Mouse (Mus musculus): Measurements from ENCODE around the gene Krt8. TPM values are rescaled to one million over a fixed set of nuclear protein-coding genes. Genes with fewer than 3 reads are reported as not detected.

Gene Krt8
- total and polyA plus RNA-seq, 2 experiments from 2014 or later = 0.60 to 1.6 TPM

DNA sequence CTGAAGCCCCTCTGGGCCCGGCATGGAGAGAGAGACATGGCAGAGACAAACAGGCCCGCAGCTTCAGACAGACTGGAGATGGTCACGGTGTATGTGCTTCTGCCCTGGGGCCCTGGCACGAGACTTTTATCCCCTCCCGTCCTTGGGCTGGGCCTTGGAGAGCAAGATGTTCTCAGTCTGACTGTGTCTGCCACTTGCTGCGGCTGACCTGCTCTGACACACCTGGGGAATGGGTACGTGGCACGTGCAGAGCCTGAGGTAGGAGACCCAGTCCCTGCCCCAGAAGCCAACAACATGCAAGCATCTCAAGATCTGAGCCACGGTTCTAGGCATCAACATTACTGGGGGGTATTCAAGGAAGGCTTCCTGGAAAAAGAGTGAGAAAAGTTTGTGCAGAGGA lies 50.1 kb downstream of the Krt8 start, which contains the start of gene Krt78:
Gene Krt78 (minus strand): TSS at position 101 of the 400 bp plus-strand sequence.
- no peak for TF ChIP-seq CTCF (IDR thresholded peaks at IDR 0.05)

DNA sequence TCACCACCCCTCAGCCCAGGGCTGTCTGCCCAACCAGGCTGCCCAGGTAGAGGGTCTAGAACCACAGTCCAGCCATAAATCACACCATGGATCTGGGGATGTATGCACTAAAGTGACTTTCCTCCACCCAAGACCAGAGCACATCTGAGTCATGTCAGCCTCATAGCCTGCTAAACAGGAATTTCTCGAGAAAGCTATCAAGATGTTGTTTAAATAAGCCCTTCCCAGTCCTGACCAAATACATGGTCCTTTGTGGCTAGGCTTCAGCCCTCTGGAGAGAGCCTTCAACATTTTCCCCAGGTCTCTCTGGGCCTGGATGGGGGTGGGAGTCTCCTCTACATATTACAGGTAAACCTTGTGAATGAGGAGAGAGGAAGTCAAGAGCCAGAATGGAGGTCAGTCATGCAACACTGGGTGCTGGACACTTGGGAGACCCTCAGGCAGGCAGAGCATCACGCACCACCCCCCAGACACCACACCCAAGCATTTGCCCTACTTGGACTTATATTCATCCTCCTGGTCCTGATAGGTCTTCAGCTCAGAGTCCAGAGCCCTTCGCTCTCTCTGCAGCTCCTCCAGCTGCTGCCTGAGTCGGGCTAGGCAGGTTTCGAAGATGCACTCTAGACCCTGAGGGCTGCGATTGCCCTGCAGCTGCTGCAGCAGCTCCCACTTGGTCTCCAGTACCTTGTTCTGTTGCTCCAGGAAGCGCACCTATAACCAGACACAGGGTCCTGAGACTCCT lies 51.4 kb downstream of the Krt8 start:
- no peaks in the 10 kb centered on the region for H3K9me3 ChIP-seq (ENCODE audit: low read length)
- H3K4me1 ChIP-seq (ENCODE audit: insufficient read depth, low read length) = no peaks in the 10 kb centered on the region
- 94% methylated on average over 7 of the region's 7 CpGs for WGBS
- no peak for TF ChIP-seq CTCF (IDR thresholded peaks at IDR 0.05)
- no peaks in the 10 kb centered on the region for H3K27me3 ChIP-seq (ENCODE audit: insufficient read depth, low read length)
- no peaks in the 10 kb centered on the region for H3K36me3 ChIP-seq (ENCODE audit: insufficient read depth, low read length)
- ATAC-seq (ENCODE audit: low FRiP score) (no peak), DNase-seq (ENCODE audit: low spot score) (no peak)
- H3K9ac ChIP-seq (replicated peaks; ENCODE audit: low read length, poor library complexity, severe bottlenecking) = no peak overlapping the region
- H3K4me2 ChIP-seq (ENCODE audit: low read depth, low read length, poor library complexity, severe bottlenecking) = no peak overlapping the region
- H3K27ac ChIP-seq (ENCODE audit: low read depth, low read length) = no peak overlapping the region
- H3K4me3 ChIP-seq (ENCODE audit: low read depth, low read length) = no peak overlapping the region

More for the DNA sequence above, 50.1 kb downstream of the Krt8 start, which contains the start of gene Krt78:
- Histone ChIP-seq H3K4me3 (ENCODE audit: low read depth, low read length) (no peak within 1 kb of the TSS), H3K27me3 (ENCODE audit: insufficient read depth, low read length) (no peaks in the 10 kb centered on the region), H3K36me3 (ENCODE audit: insufficient read depth, low read length) (no peaks in the 10 kb centered on the region), H3K9ac (replicated peaks; ENCODE audit: low read length, poor library complexity, severe bottlenecking) (no peak within 1 kb of the TSS), H3K4me1 (ENCODE audit: insufficient read depth, low read length) (no peaks in the 10 kb centered on the region), H3K4me2 (ENCODE audit: low read depth, low read length, poor library complexity, severe bottlenecking) (no peak within 1 kb of the TSS), H3K27ac (ENCODE audit: low read depth, low read length) (no peak within 1 kb of the TSS), H3K9me3 (ENCODE audit: low read length) (no peaks in the 10 kb centered on the region)
- ATAC-seq (ENCODE audit: low FRiP score) (no peak), DNase-seq (ENCODE audit: low spot score) (no peak)
- 82% methylated on average over 9 of the region's 9 CpGs for WGBS

Other genes with a start within 250 kb of the Krt8 start
- not detected in 2 replicates for gene Krt72, start 218.0 kb downstream of the Krt8 start, total RNA-seq (2014; rRNA removed)
- not detected in 2 replicates for gene Krt72, start 218.0 kb downstream of the Krt8 start, polyA plus RNA-seq (2015; fragmentation: Nextera tagmentation; extraction: Ambion mirVana)
- gene Krt73, start 202.1 kb downstream of the Krt8 start, total RNA-seq (2014; rRNA removed) = 1.3 TPM in 1 of 2 replicates, not detected in the other
- 0.36 and 0.39 TPM in 2 replicates for gene Krt73, start 202.1 kb downstream of the Krt8 start, polyA plus RNA-seq (2015; fragmentation: Nextera tagmentation; extraction: Ambion mirVana)
- not detected in 2 replicates for gene Krt2, start 186.3 kb downstream of the Krt8 start, total RNA-seq (2014; rRNA removed)
- gene Krt2, start 186.3 kb downstream of the Krt8 start, polyA plus RNA-seq (2015; fragmentation: Nextera tagmentation; extraction: Ambion mirVana) = 0.12 TPM in 1 of 2 replicates, not detected in the other
- 18.3 and 45.5 TPM in 2 replicates for gene Krt1, start 153.7 kb downstream of the Krt8 start, total RNA-seq (2014; rRNA removed)
- gene Krt1, start 153.7 kb downstream of the Krt8 start, polyA plus RNA-seq (2015; fragmentation: Nextera tagmentation; extraction: Ambion mirVana) = 20.0 and 22.7 TPM in 2 replicates
- gene Krt77, start 134.8 kb downstream of the Krt8 start, total RNA-seq (2014; rRNA removed) = 1.2 and 1.4 TPM in 2 replicates
- 1.5 and 1.6 TPM in 2 replicates for gene Krt77, start 134.8 kb downstream of the Krt8 start, polyA plus RNA-seq (2015; fragmentation: Nextera tagmentation; extraction: Ambion mirVana)
- gene Krt76, start 111.6 kb downstream of the Krt8 start, total RNA-seq (2014; rRNA removed) = not detected in 2 replicates
- not detected in 2 replicates for gene Krt76, start 111.6 kb downstream of the Krt8 start, polyA plus RNA-seq (2015; fragmentation: Nextera tagmentation; extraction: Ambion mirVana)
- 0.38 TPM in 1 of 2 replicates, not detected in the other for gene Krt4, start 79.7 kb downstream of the Krt8 start, total RNA-seq (2014; rRNA removed)
- gene Krt4, start 79.7 kb downstream of the Krt8 start, polyA plus RNA-seq (2015; fragmentation: Nextera tagmentation; extraction: Ambion mirVana) = not detected in 2 replicates
- 2.3 TPM in 1 of 2 replicates, not detected in the other for gene Krt79, start 64.2 kb downstream of the Krt8 start, total RNA-seq (2014; rRNA removed)
- gene Krt79, start 64.2 kb downstream of the Krt8 start, polyA plus RNA-seq (2015; fragmentation: Nextera tagmentation; extraction: Ambion mirVana) = 0.15 and 0.28 TPM in 2 replicates
- gene Krt78, start 50.2 kb downstream of the Krt8 start, total RNA-seq (2014; rRNA removed) = 0.49 TPM in 1 of 2 replicates, not detected in the other
- not detected in 2 replicates for gene Krt78, start 50.2 kb downstream of the Krt8 start, polyA plus RNA-seq (2015; fragmentation: Nextera tagmentation; extraction: Ambion mirVana)
- gene Krt18, start 23.7 kb upstream of the Krt8 start, total RNA-seq (2014; rRNA removed) = 0.99 and 1.7 TPM in 2 replicates
- gene Krt18, start 23.7 kb upstream of the Krt8 start, polyA plus RNA-seq (2015; fragmentation: Nextera tagmentation; extraction: Ambion mirVana) = 1.8 and 2.1 TPM in 2 replicates
- gene Eif4b, start 69.3 kb upstream of the Krt8 start, total RNA-seq (2014; rRNA removed) = 161 and 169 TPM in 2 replicates
- 65.8 and 68.2 TPM in 2 replicates for gene Eif4b, start 69.3 kb upstream of the Krt8 start, polyA plus RNA-seq (2015; fragmentation: Nextera tagmentation; extraction: Ambion mirVana)
- 18.1 and 20.4 TPM in 2 replicates for gene Tns2, start 95.9 kb upstream of the Krt8 start, total RNA-seq (2014; rRNA removed)
- gene Tns2, start 95.9 kb upstream of the Krt8 start, polyA plus RNA-seq (2015; fragmentation: Nextera tagmentation; extraction: Ambion mirVana) = 5.1 and 6.3 TPM in 2 replicates
- 120 and 134 TPM in 2 replicates for gene Spryd3, start 131.8 kb upstream of the Krt8 start, total RNA-seq (2014; rRNA removed)
- gene Spryd3, start 131.8 kb upstream of the Krt8 start, polyA plus RNA-seq (2015; fragmentation: Nextera tagmentation; extraction: Ambion mirVana) = 118 and 120 TPM in 2 replicates
- gene Igfbp6, start 139.9 kb upstream of the Krt8 start, total RNA-seq (2014; rRNA removed) = 11.9 and 13.6 TPM in 2 replicates
- 9.9 and 12.7 TPM in 2 replicates for gene Igfbp6, start 139.9 kb upstream of the Krt8 start, polyA plus RNA-seq (2015; fragmentation: Nextera tagmentation; extraction: Ambion mirVana)
- gene Soat2, start 146.0 kb upstream of the Krt8 start, total RNA-seq (2014; rRNA removed) = 0.61 TPM in 1 of 2 replicates, not detected in the other
- 0.06 and 0.12 TPM in 2 replicates for gene Soat2, start 146.0 kb upstream of the Krt8 start, polyA plus RNA-seq (2015; fragmentation: Nextera tagmentation; extraction: Ambion mirVana)
- 42.9 and 57.7 TPM in 2 replicates for gene Zfp740, start 198.8 kb upstream of the Krt8 start, total RNA-seq (2014; rRNA removed)
- gene Zfp740, start 198.8 kb upstream of the Krt8 start, polyA plus RNA-seq (2015; fragmentation: Nextera tagmentation; extraction: Ambion mirVana) = 25.1 and 27.6 TPM in 2 replicates
- gene Csad, start 200.2 kb upstream of the Krt8 start, total RNA-seq (2014; rRNA removed) = 30.3 and 47.5 TPM in 2 replicates
- gene Csad, start 200.2 kb upstream of the Krt8 start, polyA plus RNA-seq (2015; fragmentation: Nextera tagmentation; extraction: Ambion mirVana) = 32.8 and 34.6 TPM in 2 replicates
- gene Itgb7, start 227.5 kb upstream of the Krt8 start, total RNA-seq (2014; rRNA removed) = 0.88 and 1.5 TPM in 2 replicates
- gene Itgb7, start 227.5 kb upstream of the Krt8 start, polyA plus RNA-seq (2015; fragmentation: Nextera tagmentation; extraction: Ambion mirVana) = 1.1 and 1.2 TPM in 2 replicates

Data from midbrain, postnatal 0 days (tissue).